Mouse (Mus musculus) MEL (cell line): Measurements from ENCODE around the gene Hnrnpul1. TPM values are rescaled to one million over a fixed set of nuclear protein-coding genes. Genes with fewer than 3 reads are reported as not detected.

Experiments
- DNase-seq: peaks from one replicate; pipeline ENCODE4 v3.0.0; 2011; ENCODE audit warnings: low read depth, low spot score
- H3K27ac ChIP-seq: 2 replicates; pipeline ENCODE4 v1.5.1; 2012; ENCODE audit warnings: low read depth, mild to moderate bottlenecking, control low read depth, low read length, moderate library complexity; ENCODE audit not compliant: control insufficient read depth
- H3K27me3 ChIP-seq, 2 experiments: fragments of 150-350 bp in 1 of 2; sonication (generic) in 1 of 2; 2 replicates each; pipeline ENCODE4 v1.6.1; 2012; ENCODE audit warnings: low read length in 2 of 2, mild to moderate bottlenecking in 2 of 2, improper control_type of control experiment in 1 of 2, moderate library complexity in 1 of 2; ENCODE audit not compliant: insufficient read depth in 2 of 2, control insufficient read depth in 1 of 2
- H3K36me3 ChIP-seq, 2 experiments: 2 replicates each; pipeline ENCODE4 v1.6.1; 2012 to 2014; ENCODE audit warnings: low read length in 2 of 2, improper control_type of control experiment in 1 of 2, inconsistent platforms in 1 of 2, mild to moderate bottlenecking in 1 of 2; ENCODE audit not compliant: insufficient read depth in 2 of 2, control insufficient read depth in 1 of 2
- H3K4me1 ChIP-seq, 2 experiments: fragments of 150-350 bp in 1 of 2; sonication (generic) in 1 of 2; 2 replicates each; pipeline ENCODE4 v1.6.1; 2012; ENCODE audit warnings: low read length in 2 of 2, improper control_type of control experiment in 1 of 2, mild to moderate bottlenecking in 1 of 2; ENCODE audit not compliant: insufficient read depth in 2 of 2, control insufficient read depth in 1 of 2
- H3K4me3 ChIP-seq, 2 experiments: fragments of 150-350 bp in 1 of 2; sonication (generic) in 1 of 2; 2 replicates each; pipeline ENCODE4 v1.5.1; 2012; ENCODE audit warnings: low read depth in 2 of 2, low read length in 2 of 2, mild to moderate bottlenecking in 2 of 2, moderate library complexity in 2 of 2, control low read depth in 1 of 2, improper control_type of control experiment in 1 of 2; ENCODE audit not compliant: control insufficient read depth in 1 of 2, insufficient read depth in 1 of 2
- H3K79me2 ChIP-seq: 2 replicates; pipeline ENCODE4 v1.6.1; 2012; ENCODE audit warnings: mild to moderate bottlenecking, low read length, moderate library complexity; ENCODE audit not compliant: control insufficient read depth, poor library complexity, insufficient read depth
- H3K9ac ChIP-seq: 2 replicates; pipeline ENCODE4 v1.6.1; 2012; ENCODE audit warnings: low read depth, mild to moderate bottlenecking, control low read depth, low read length, moderate library complexity; ENCODE audit not compliant: control insufficient read depth, poor library complexity, severe bottlenecking
- H3K9me3 ChIP-seq: fragments of 150-350 bp; sonication (generic); replicated peaks from 2 replicates; pipeline ENCODE4 v1.6.1; 2012; ENCODE audit warnings: mild to moderate bottlenecking, low read length, improper control_type of control experiment, moderate library complexity; ENCODE audit not compliant: insufficient read depth
- BHLHE40 ChIP-seq: IDR thresholded peaks from 2 replicates; pipeline ENCODE4 v1.6.1; 2012; ENCODE audit warnings: low read depth, mild to moderate bottlenecking, inconsistent platforms, low read length, improper control_type of control experiment, borderline replicate concordance
- CHD1 ChIP-seq: IDR thresholded peaks from 2 replicates; pipeline ENCODE4 v1.6.1; 2012; ENCODE audit warnings: low read depth, mild to moderate bottlenecking, inconsistent platforms, low read length, improper control_type of control experiment
- CTCF ChIP-seq, 3 experiments: IDR thresholded peaks in 2 of 3; conservative IDR thresholded peaks in 1 of 3; 2 replicates each; pipeline ENCODE4 v1.5.1; 2011 to 2012; ENCODE audit warnings: low read length in 3 of 3, low read depth in 2 of 3, mild to moderate bottlenecking in 2 of 3, improper control_type of control experiment in 1 of 3, inconsistent platforms in 1 of 3, mixed read lengths in 1 of 3, moderate library complexity in 1 of 3; ENCODE audit not compliant: control insufficient read depth in 1 of 3, insufficient read depth in 1 of 3, poor library complexity in 1 of 3, severe bottlenecking in 1 of 3
- GABPA ChIP-seq: IDR thresholded peaks from 2 replicates; pipeline ENCODE4 v1.6.1; 2012; ENCODE audit warnings: low read depth, mild to moderate bottlenecking, inconsistent platforms, low read length, improper control_type of control experiment, moderate library complexity
- HCFC1 ChIP-seq: IDR thresholded peaks from 2 replicates; pipeline ENCODE4 v1.6.1; 2012; ENCODE audit warnings: low read depth, mild to moderate bottlenecking, inconsistent platforms, low read length, improper control_type of control experiment, moderate library complexity
- MAZ ChIP-seq: IDR thresholded peaks from 2 replicates; pipeline ENCODE4 v1.6.1; 2012; ENCODE audit warnings: low read depth, mild to moderate bottlenecking, inconsistent platforms, low read length, improper control_type of control experiment
- POLR2A ChIP-seq, 2 experiments: IDR thresholded peaks; 2 replicates each; pipeline ENCODE4 v1.6.1; 2011 to 2012; ENCODE audit warnings: low read length in 2 of 2, mild to moderate bottlenecking in 2 of 2, control low read depth in 1 of 2, improper control_type of control experiment in 1 of 2, low read depth in 1 of 2, moderate library complexity in 1 of 2; ENCODE audit not compliant: control insufficient read depth in 1 of 2, insufficient read depth in 1 of 2, poor library complexity in 1 of 2
- POLR2AphosphoS2 ChIP-seq: IDR thresholded peaks from 2 replicates; pipeline ENCODE4 v1.6.1; 2011; ENCODE audit warnings: low read length, improper control_type of control experiment
- POLR2AphosphoS5 ChIP-seq: IDR thresholded peaks from 2 replicates; pipeline ENCODE4 v1.6.1; 2012; ENCODE audit warnings: low read depth, borderline replicate concordance, mild to moderate bottlenecking, inconsistent platforms, low read length, moderate library complexity, mixed read lengths
- ZMIZ1 ChIP-seq: IDR thresholded peaks from 2 replicates; pipeline ENCODE4 v1.6.1; 2012; ENCODE audit warnings: low read depth, mild to moderate bottlenecking, inconsistent platforms, low read length, improper control_type of control experiment, moderate library complexity
- polyA plus RNA-seq, 2 experiments: library from polyadenylated mRNA; stranded (reverse) in 1 of 2; unstranded in 1 of 2; fragments of >175 nt in 1 of 2; fragments of >200 nt in 1 of 2; gene quantifications; 2 replicates each; pipeline versions ENCODE4 v1.2.1 to v1.2.4; 2012; ENCODE audit warnings: low replicate concordance in 2 of 2, low read depth in 1 of 2; ENCODE audit not compliant: insufficient read length in 2 of 2, insufficient read depth in 1 of 2, missing spikeins in 1 of 2
- total RNA-seq: library from RNA; depleted of rRNA; stranded (reverse); fragments of 300-350 nt; gene quantifications from 2 replicates; pipeline ENCODE4 v1.2.3, GENCODE M21; 2012

The Hnrnpul1 gene
- total and polyA plus RNA-seq, 3 experiments: 56.1 to 215 (median 181) TPM

- Histone ChIP-seq H3K4me3 (no peak overlapping the region), H3K4me1 (peaks cover 0 to 5% of the 10 kb centered on the region in 2 experiments; a peak in 1 of 4 replicates), H3K36me3 (peaks cover 0 to 3% of the 10 kb centered on the region in 2 experiments; a peak in 3 of 4 replicates), H3K9ac (no peak overlapping the region), H3K27me3 (no peaks in the 10 kb centered on the region), H3K9me3 (no peaks in the 10 kb centered on the region), H3K79me2 (no peaks in the 10 kb centered on the region), H3K27ac (no peak overlapping the region)
- DNase-seq: peak; percentile 28
- TF ChIP-seq POLR2AphosphoS5 (0 out of 2 replicates have a peak, but pooled peaks have one; percentile 35), GABPA (no peak), HCFC1 (no peak), POLR2A (IDR thresholded peaks at IDR 0.05; ENCODE audit: control insufficient read depth in 1 of 2, insufficient read depth in 1 of 2, low read depth in 1 of 2, low read length in 2 of 2, poor library complexity in 1 of 2) (0 out of 4 replicates have a peak, but pooled peaks of 1 of the 2 experiments have one; percentile 31)
Measured at GRCm38 (mm10) chr7:25710519-25711130, 43.9 kb downstream of the Hnrnpul1 start.

- Histone ChIP-seq H3K27me3 (no peaks in the 10 kb centered on the region), H3K9me3 (no peaks in the 10 kb centered on the region), H3K79me2 (no peaks in the 10 kb centered on the region), H3K27ac (no peak overlapping the region), H3K9ac (no peak overlapping the region), H3K4me3 (no peak overlapping the region), H3K4me1 (peaks cover 0 to 5% of the 10 kb centered on the region in 2 experiments; a peak in 1 of 4 replicates), H3K36me3 (peaks cover 3 to 5% of the 10 kb centered on the region in 2 experiments)
- TF ChIP-seq ZMIZ1 (0 out of 2 replicates have a peak, but pooled peaks have one; percentile 6), CHD1 (no peak), POLR2AphosphoS2 (0 out of 2 replicates have a peak, but pooled peaks have one; percentile 19), CTCF (IDR thresholded peaks at IDR 0.05 in 2 of 3, conservative IDR thresholded peaks at IDR 0.05 in 1 of 3; ENCODE audit: control insufficient read depth in 1 of 3, insufficient read depth in 1 of 3, low read depth in 2 of 3, low read length in 3 of 3, poor library complexity in 1 of 3, severe bottlenecking in 1 of 3) (no peak), MAZ (no peak)
- DNase-seq: no peak
Measured at GRCm38 (mm10) chr7:25709961-25710360, 44.6 kb downstream of the Hnrnpul1 start.

GRCm38 (mm10) chr7:25707581-25708292, 46.8 kb downstream of the Hnrnpul1 start:
- Histone ChIP-seq H3K36me3 (peaks cover 5 to 14% of the 10 kb centered on the region in 2 experiments), H3K4me1 (peaks cover 0 to 5% of the 10 kb centered on the region in 2 experiments; a peak in 1 of 4 replicates), H3K27ac (no peak overlapping the region), H3K9me3 (no peaks in the 10 kb centered on the region), H3K79me2 (no peaks in the 10 kb centered on the region), H3K4me3 (no peak overlapping the region), H3K27me3 (no peaks in the 10 kb centered on the region), H3K9ac (no peak overlapping the region)
- DNase-seq: peak; percentile 21
- TF ChIP-seq BHLHE40: no peak
- TF ChIP-seq POLR2AphosphoS2: no peak; the same call in none of the 2 replicates
- TF ChIP-seq POLR2A (IDR thresholded peaks at IDR 0.05; ENCODE audit: control insufficient read depth in 1 of 2, insufficient read depth in 1 of 2, low read depth in 1 of 2, low read length in 2 of 2, poor library complexity in 1 of 2): peak in 1 of 2 experiments; percentile 15; a peak in 2 of 4 replicates
